Mouse (Mus musculus): ENCODE data around the gene Mycn.

Mycn gene

DNA sequence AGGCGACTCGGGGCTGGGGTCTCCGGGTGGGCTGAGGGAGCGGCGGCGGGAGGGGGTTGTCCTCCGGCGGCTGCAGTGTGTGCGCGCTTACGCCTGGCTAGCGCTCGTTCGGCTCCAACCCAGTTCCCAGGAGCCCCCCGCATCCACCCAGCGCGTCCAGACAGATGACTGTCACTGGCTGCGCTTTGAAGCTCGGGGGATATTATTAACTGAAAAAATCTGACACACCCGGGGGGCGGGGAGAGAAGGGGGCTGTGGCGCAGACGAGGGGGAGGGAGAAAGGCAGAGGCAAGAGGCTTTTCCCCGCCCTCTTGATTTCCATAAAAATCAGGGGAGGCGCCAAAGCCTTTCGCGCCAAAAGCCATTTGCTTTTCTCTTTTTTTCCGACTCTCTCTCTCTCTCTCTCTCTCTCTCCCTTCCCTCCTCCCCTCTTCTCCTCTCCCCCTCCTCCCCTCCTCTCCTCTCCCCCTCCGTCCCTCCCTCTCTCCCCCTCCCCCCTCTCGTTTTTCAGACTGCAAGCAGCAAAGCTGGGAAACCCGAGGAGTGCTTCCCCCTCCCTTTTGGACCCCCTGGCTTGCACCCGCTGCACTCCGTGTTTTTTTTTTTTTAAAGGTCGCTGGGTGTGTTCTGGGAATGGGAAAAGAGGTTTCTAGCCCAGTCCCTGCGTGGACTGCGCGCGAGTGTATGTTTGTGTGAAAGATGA, at the start of gene Mycn:
Mycn (minus strand) TSS at position 254 of the 703 bp plus-strand sequence.
- peak; percentile 96 for DNase-seq (ENCODE audit: low spot score)

- no peak for DNase-seq (ENCODE audit: low spot score)
These were observed 45.7 kb upstream of the Mycn start for GRCm38 (mm10) chr12:12987376-12987775.

GRCm38 (mm10) chr12:12986612-12987206, 45.0 kb upstream of the Mycn start:
- no peak for DNase-seq (ENCODE audit: low spot score)

- DNase-seq (ENCODE audit: low spot score) = no peak
These were observed 41.3 kb upstream of the Mycn start for GRCm38 (mm10) chr12:12983032-12983431.

GRCm38 (mm10) chr12:12975397-12975796, 33.7 kb upstream of the Mycn start:
- no peak for DNase-seq (ENCODE audit: low spot score)

GRCm38 (mm10) chr12:12972756-12973435, 31.2 kb upstream of the Mycn start:
- no peak for DNase-seq (ENCODE audit: low spot score)

GRCm38 (mm10) chr12:12967946-12968345, 26.2 kb upstream of the Mycn start:
- no peak for DNase-seq (ENCODE audit: low spot score)

DNA sequence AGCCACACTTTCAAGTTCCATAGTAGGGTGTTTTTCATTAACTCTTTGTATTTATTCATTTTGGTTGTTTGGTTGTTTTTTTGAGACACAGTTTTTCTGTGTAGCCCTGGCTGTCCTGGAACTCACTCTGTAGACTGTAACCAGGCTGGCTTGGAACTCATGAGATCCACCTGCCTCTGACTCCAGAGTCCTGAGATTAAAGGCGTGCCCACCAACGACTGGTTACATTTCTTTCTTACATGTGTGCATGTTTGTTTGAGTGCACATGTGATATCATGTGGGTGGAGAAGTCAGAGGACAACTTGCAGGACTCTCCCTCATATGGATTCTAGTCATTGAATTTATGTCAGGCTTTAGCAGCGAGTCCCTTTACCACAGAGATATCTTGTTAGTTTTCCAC, 23.1 kb upstream of the Mycn start:
- DNase-seq (ENCODE audit: low spot score) = no peak

GRCm38 (mm10) chr12:12947606-12948005, 5.9 kb upstream of the Mycn start:
- DNase-seq (ENCODE audit: low spot score) = no peak

DNA sequence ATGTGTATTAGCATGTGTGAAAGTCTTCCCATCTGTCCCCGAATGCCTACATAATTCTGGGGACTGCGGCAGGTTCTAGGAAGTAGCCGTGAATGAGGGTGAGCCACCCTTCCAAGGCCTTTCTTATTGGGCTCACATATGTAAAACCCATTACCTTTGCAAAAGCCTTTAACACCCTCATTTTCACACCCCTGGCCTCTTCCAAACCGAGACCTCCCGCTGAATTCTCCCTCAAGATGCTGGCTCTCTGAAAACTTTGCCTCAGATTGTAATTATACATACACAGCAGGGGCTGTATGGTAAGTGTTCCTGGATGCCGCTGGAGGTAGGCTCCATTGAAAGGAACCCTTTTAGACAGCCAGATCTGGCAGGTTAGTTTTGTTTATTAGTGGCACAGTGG, 1.6 kb upstream of the Mycn start:
- DNase-seq (ENCODE audit: low spot score) = no peak

- peak; percentile 94 for DNase-seq (ENCODE audit: low spot score)
These were observed 793 bp upstream of the Mycn start for GRCm38 (mm10) chr12:12942364-12943050.

GRCm38 (mm10) chr12:12941129-12941504, 597 bp downstream of the Mycn start:
- peak; percentile 66 for DNase-seq (ENCODE audit: low spot score)

DNA sequence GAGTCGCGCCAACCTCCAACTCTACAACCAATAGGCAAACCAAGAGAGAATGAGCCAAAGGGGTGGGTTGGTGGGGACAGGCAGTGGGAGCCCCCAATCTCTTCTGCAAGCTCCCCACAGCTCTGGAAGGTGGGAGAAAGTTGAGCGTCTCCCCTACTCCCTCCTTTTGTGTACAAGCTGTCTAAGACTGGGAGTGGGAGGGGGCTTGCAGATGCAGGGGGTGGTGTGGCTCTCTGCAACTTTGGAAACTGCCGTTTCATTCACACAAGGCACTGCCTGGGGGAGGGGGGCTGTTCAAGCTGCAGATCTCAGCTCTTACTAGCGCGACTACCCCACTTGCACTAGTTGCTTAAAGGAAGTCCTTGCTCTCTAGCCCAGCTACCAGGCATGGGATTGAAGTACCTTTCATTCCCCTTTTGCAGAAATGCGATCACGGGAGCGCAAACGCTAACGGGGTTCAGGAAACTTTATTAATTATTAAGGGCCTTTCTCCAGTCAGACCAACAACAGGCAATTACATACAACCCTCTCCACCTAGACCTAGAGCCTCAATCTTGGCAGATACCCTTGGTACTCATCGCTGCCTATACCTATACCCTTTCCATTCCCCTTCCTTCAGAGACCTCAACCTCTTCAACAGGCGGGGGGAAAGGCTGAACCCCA, 1.1 kb downstream of the Mycn start:
- DNase-seq (ENCODE audit: low spot score) = peak; percentile 72

- DNase-seq (ENCODE audit: low spot score) = peak; percentile 62
These were observed 1.9 kb downstream of the Mycn start for GRCm38 (mm10) chr12:12939581-12940465.

DNA sequence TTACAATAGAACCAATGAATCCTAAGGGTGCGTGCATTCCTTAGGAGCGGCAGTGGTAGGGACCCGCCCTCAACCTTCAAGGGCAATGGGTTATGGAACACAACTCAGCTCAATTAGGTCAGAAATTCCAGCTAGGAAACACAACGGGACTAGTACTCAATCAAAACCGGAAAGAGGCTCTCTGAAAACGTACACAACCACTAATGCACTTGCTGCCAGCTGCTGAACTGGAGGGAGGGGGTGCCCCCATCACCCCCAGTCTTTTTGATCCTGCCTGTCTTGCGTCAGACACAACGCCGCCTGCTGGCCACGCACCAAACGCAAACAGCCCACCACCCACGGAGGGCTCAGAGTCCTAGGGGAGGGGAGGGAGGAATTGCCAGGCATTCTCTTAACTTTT, 2.9 kb downstream of the Mycn start:
- peak; percentile 85 for DNase-seq (ENCODE audit: low spot score)

GRCm38 (mm10) chr12:12938361-12938760, 3.4 kb downstream of the Mycn start:
- DNase-seq (ENCODE audit: low spot score) = peak; percentile 67

- DNase-seq (ENCODE audit: low spot score) = peak; percentile 40
These were observed 4.0 kb downstream of the Mycn start for GRCm38 (mm10) chr12:12937746-12938145.

- no peak for DNase-seq (ENCODE audit: low spot score)
These were observed 4.6 kb downstream of the Mycn start for GRCm38 (mm10) chr12:12937088-12937487.

DNA sequence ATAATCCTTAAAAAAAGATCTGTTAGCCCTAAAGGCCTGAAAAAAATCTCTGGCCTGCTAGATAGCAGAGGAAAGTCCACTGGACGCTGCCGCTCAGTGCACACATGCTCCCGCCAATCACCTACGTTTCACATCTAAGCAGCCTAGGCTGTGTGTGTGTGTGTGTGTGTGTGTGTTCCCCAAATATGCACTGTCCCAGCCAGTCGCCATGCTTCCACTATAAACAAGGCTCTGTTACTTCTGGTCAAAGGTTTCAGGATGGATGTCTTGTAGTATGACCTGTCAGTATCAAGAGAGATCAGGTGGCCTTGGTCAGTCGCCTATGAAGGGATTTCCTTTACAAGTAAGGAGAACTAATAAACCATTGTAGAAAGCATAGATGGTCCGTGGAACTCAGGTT, 9.5 kb downstream of the Mycn start:
- no peak for DNase-seq (ENCODE audit: low spot score)

DNA sequence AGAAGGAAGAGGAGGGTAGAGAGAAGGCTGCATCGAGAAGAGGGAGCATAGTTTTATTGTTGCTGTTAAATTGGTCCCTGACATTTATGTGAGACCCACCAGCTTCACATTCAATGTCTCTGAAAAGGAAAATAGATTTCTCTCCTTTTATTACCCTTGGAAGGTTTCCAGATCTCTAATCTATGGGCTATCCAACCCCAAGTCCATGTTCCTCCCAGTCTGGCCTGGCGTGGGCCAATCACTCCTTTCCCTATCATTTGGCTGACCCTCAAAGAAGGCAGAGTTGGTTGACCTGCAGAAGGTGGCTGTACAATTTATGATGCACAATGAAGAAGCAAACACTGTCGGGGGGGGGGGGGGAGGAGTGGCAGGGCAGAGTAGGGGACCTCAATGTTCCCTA, 13.5 kb downstream of the Mycn start:
- DNase-seq (ENCODE audit: low spot score) = no peak

DNA sequence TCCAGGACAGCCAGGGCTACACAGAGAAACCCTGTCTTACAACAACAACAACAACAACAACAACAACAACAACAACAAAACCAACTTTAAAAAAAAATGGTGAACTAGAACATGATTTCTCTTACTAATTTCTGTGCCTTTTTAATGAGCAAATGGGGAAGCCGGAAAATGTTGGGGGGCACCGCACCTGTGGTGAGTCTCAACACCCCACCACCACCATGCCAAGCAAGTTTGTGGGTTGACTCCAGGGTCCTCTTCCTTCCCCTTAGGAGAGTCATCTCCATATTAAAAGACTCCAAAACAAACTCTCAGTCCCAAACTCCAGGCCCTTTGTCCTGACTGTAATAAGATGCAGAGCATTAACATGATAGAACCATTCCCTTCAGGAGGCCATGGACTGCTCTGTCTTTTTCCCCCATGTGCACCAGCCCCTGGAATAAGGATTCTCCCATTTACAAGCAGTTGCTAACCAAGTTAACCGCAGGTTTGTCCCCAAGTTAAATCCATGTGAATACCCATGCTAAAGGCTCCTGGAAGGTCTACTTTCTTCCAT, 14.7 kb downstream of the Mycn start:
- no peak for DNase-seq (ENCODE audit: low spot score)
